In genomic region chr4:117884146-117884545, GRCm38 (mm10) we compare ENCODE assay signal across 11 mouse cellular contexts. TPM values are rescaled to one million over a fixed set of nuclear protein-coding genes. Genes with fewer than 3 reads are reported as not detected.
A peak's percentile ranks its signal among the peaks of the same experiment; 100 is the strongest.
DNase-seq lines count a peak whose midpoint lies in the region; ATAC-seq and TF ChIP-seq lines count a peak whose summit lies in the region.
"Had no signal": no experiment of that assay in that cellular context is flagged by ENCODE, and none has a peak within 500 bp of the region (broad histone marks: within the 10 kb centered on the region; RNA-seq: fewer than 3 reads in every experiment).

No protein-coding gene starts in this region.

- H3K4me1 ChIP-seq in kidney, embryonic 16.5 days (ENCODE audit: insufficient read depth, low read length): peaks cover 28% of the 10 kb centered on the region
- no peaks in the 10 kb centered on the region; the same call in 1 of the 2 replicates for H3K4me1 ChIP-seq in embryonic fibroblast, embryonic 13.5 days (ENCODE audit: control insufficient read depth, insufficient read depth, low read length)
- peaks cover 25% of the 10 kb centered on the region for H3K4me1 ChIP-seq in intestine, embryonic 16.5 days (ENCODE audit: control insufficient read depth, insufficient read depth, low read length)
- peaks cover 40% of the 10 kb centered on the region for H3K4me1 ChIP-seq in neural tube, embryonic 12.5 days

- no peak overlapping the region for H3K27ac ChIP-seq in kidney, embryonic 16.5 days (ENCODE audit: low read length)
- no peak overlapping the region for H3K27ac ChIP-seq in embryonic fibroblast, embryonic 13.5 days (ENCODE audit: insufficient read depth, low read length)
- H3K27ac ChIP-seq in intestine, embryonic 16.5 days (ENCODE audit: low read length): no peak overlapping the region
- H3K27ac ChIP-seq in neural tube, embryonic 12.5 days: no peak overlapping the region

- H3K36me3 ChIP-seq in kidney, embryonic 16.5 days (ENCODE audit: insufficient read depth, low read length): peaks cover 10% of the 10 kb centered on the region
- H3K36me3 ChIP-seq in intestine, embryonic 16.5 days (ENCODE audit: control insufficient read depth, insufficient read depth, low read length): peaks cover 11% of the 10 kb centered on the region
- H3K36me3 ChIP-seq in neural tube, embryonic 12.5 days: peaks cover 21% of the 10 kb centered on the region

- TF ChIP-seq POLR2A in embryonic fibroblast, embryonic 13.5 days (IDR thresholded peaks at IDR 0.05; ENCODE audit: low read depth, low read length): no peak

- no peak overlapping the region for H3K4me2 ChIP-seq in kidney, embryonic 16.5 days (replicated peaks; ENCODE audit: low read depth, low read length)
- peak overlapping the region; percentile 97 for H3K4me2 ChIP-seq in intestine, embryonic 16.5 days (ENCODE audit: low read depth, low read length)
- peak overlapping the region; percentile 91 for H3K4me2 ChIP-seq in neural tube, embryonic 12.5 days (replicated peaks)

- no peak for TF ChIP-seq CTCF in embryonic fibroblast, embryonic 13.5 days (IDR thresholded peaks at IDR 0.05; ENCODE audit: borderline replicate concordance, insufficient read depth, low read length)

- no peak for ATAC-seq in kidney, embryonic 16.5 days (ENCODE audit: low FRiP score, low TSS enrichment)
- ATAC-seq in intestine, embryonic 16.5 days: no peak
- ATAC-seq in neural tube, embryonic 12.5 days (ENCODE audit: low FRiP score, low read depth): no peak

- no peaks in the 10 kb centered on the region for H3K27me3 ChIP-seq in kidney, embryonic 16.5 days (ENCODE audit: insufficient read depth, low read length)
- H3K27me3 ChIP-seq in intestine, embryonic 16.5 days (replicated peaks; ENCODE audit: control insufficient read depth, insufficient read depth, low read length): no peaks in the 10 kb centered on the region
- no peaks in the 10 kb centered on the region for H3K27me3 ChIP-seq in neural tube, embryonic 12.5 days (replicated peaks)

- peak overlapping the region; percentile 73; the same call in 1 of the 2 replicates for H3K4me3 ChIP-seq in kidney, embryonic 16.5 days (ENCODE audit: low read length)
- H3K4me3 ChIP-seq in embryonic fibroblast, embryonic 13.5 days (ENCODE audit: insufficient read depth, low read length): peak overlapping the region; percentile 59; the same call in 1 of the 2 replicates
- H3K4me3 ChIP-seq in intestine, embryonic 16.5 days (ENCODE audit: low read length): peak overlapping the region; percentile 72
- peak overlapping the region; percentile 90; the same call in 1 of the 2 replicates for H3K4me3 ChIP-seq in neural tube, embryonic 12.5 days

- 92% methylated on average over 1 of the region's 1 CpGs for WGBS in kidney, embryonic 16.5 days
- WGBS in intestine, embryonic 16.5 days: 100% methylated on average over 1 of the region's 1 CpGs
- 100% methylated on average over 1 of the region's 1 CpGs for WGBS in neural tube, embryonic 12.5 days

- no peak for DNase-seq in kidney, postnatal 25 days
- no peak for DNase-seq in left cerebral cortex, adult 9 months (ENCODE audit: low spot score in 2 of 2)
- DNase-seq in adrenal gland, postnatal 14 days: no peak
- DNase-seq in thymus, adult 18-20 months: no peak

- H3K9ac ChIP-seq in kidney, embryonic 16.5 days (replicated peaks; ENCODE audit: low read length): no peak overlapping the region
- peak overlapping the region; percentile 82; the same call in 1 of the 2 replicates for H3K9ac ChIP-seq in intestine, embryonic 16.5 days (ENCODE audit: low read depth, low read length)
- peak overlapping the region; percentile 93; the same call in 1 of the 2 replicates for H3K9ac ChIP-seq in neural tube, embryonic 12.5 days

- H3K9me3 ChIP-seq in kidney, embryonic 16.5 days (ENCODE audit: low read length): no peaks in the 10 kb centered on the region
- H3K9me3 ChIP-seq in intestine, embryonic 16.5 days (ENCODE audit: control insufficient read depth, low read length): no peaks in the 10 kb centered on the region
- no peaks in the 10 kb centered on the region for H3K9me3 ChIP-seq in neural tube, embryonic 12.5 days
- H3K9me3 ChIP-seq: G1E had no signal

RNA-seq across cellular contexts. Expression of gene B4galt2, which starts 0.9 kb away (rescaled TPM):
- polyA plus RNA-seq in kidney, embryonic 16.5 days (2015; fragmentation: Nextera tagmentation; extraction: Ambion mirVana): 18.0 TPM in 2 replicates
- polyA plus RNA-seq in embryonic fibroblast, embryonic 13.5 days (2011; ENCODE audit: insufficient read length, low read depth, missing spikeins): 43.8 and 45.6 TPM in 2 replicates
- polyA plus RNA-seq in intestine, embryonic 16.5 days (2015; fragmentation: Nextera tagmentation; extraction: Ambion mirVana): 10.5 and 11.1 TPM in 2 replicates
- polyA plus RNA-seq in neural tube, embryonic 12.5 days (2016; fragmentation: Nextera tagmentation; extraction: Ambion mirVana): 44.5 and 46.9 TPM in 2 replicates
- total RNA-seq in adrenal gland, postnatal 14 days (2021): 12.6 and 15.1 TPM in 2 replicates
- total RNA-seq: hematopoietic stem cell, adult 5-6 weeks; neutrophil, adult 5-6 weeks had no signal

RNA-seq across cellular contexts. Expression of gene Atp6v0b, which starts 3.0 kb away (rescaled TPM):
- polyA plus RNA-seq in kidney, embryonic 16.5 days (2015; fragmentation: Nextera tagmentation; extraction: Ambion mirVana): 270 and 305 TPM in 2 replicates
- polyA plus RNA-seq in embryonic fibroblast, embryonic 13.5 days (2011; ENCODE audit: insufficient read length, low read depth, missing spikeins): 137 and 146 TPM in 2 replicates
- polyA plus RNA-seq in intestine, embryonic 16.5 days (2015; fragmentation: Nextera tagmentation; extraction: Ambion mirVana): 345 and 371 TPM in 2 replicates
- 308 and 323 TPM in 2 replicates for polyA plus RNA-seq in neural tube, embryonic 12.5 days (2016; fragmentation: Nextera tagmentation; extraction: Ambion mirVana)
- total RNA-seq in adrenal gland, postnatal 14 days (2021): 167 and 172 TPM in 2 replicates

RNA-seq across cellular contexts. Expression of gene Dph2, which starts 7.7 kb away (rescaled TPM):
- polyA plus RNA-seq in kidney, embryonic 16.5 days (2015; fragmentation: Nextera tagmentation; extraction: Ambion mirVana): 22.1 and 22.7 TPM in 2 replicates
- polyA plus RNA-seq in embryonic fibroblast, embryonic 13.5 days (2011; ENCODE audit: insufficient read length, low read depth, missing spikeins): 6.6 and 10.0 TPM in 2 replicates
- 17.1 and 19.4 TPM in 2 replicates for polyA plus RNA-seq in intestine, embryonic 16.5 days (2015; fragmentation: Nextera tagmentation; extraction: Ambion mirVana)
- polyA plus RNA-seq in neural tube, embryonic 12.5 days (2016; fragmentation: Nextera tagmentation; extraction: Ambion mirVana): 23.0 and 27.5 TPM in 2 replicates
- total RNA-seq in adrenal gland, postnatal 14 days (2021): 10.2 and 10.7 TPM in 2 replicates

RNA-seq across cellular contexts. Expression of gene Ccdc24, which starts 11.8 kb away (rescaled TPM):
- polyA plus RNA-seq in kidney, embryonic 16.5 days (2015; fragmentation: Nextera tagmentation; extraction: Ambion mirVana): 1.2 and 2.4 TPM in 2 replicates
- 0.78 and 2.5 TPM in 2 replicates for polyA plus RNA-seq in embryonic fibroblast, embryonic 13.5 days (2011; ENCODE audit: insufficient read length, low read depth, missing spikeins)
- polyA plus RNA-seq in intestine, embryonic 16.5 days (2015; fragmentation: Nextera tagmentation; extraction: Ambion mirVana): 0.66 and 0.86 TPM in 2 replicates
- 1.4 and 2.7 TPM in 2 replicates for polyA plus RNA-seq in neural tube, embryonic 12.5 days (2016; fragmentation: Nextera tagmentation; extraction: Ambion mirVana)
- 0.71 and 0.78 TPM in 2 replicates for total RNA-seq in adrenal gland, postnatal 14 days (2021)
- total RNA-seq: G1E; hematopoietic stem cell, adult 5-6 weeks; neutrophil, adult 5-6 weeks had no signal
- polyA plus RNA-seq: G1E had no signal

RNA-seq across cellular contexts. Expression of gene Ipo13, which starts 30.7 kb away (rescaled TPM):
- polyA plus RNA-seq in kidney, embryonic 16.5 days (2015; fragmentation: Nextera tagmentation; extraction: Ambion mirVana): 52.9 and 53.1 TPM in 2 replicates
- polyA plus RNA-seq in embryonic fibroblast, embryonic 13.5 days (2011; ENCODE audit: insufficient read length, low read depth, missing spikeins): 44.3 and 45.6 TPM in 2 replicates
- 31.1 and 37.4 TPM in 2 replicates for polyA plus RNA-seq in intestine, embryonic 16.5 days (2015; fragmentation: Nextera tagmentation; extraction: Ambion mirVana)
- 65.7 and 68.5 TPM in 2 replicates for polyA plus RNA-seq in neural tube, embryonic 12.5 days (2016; fragmentation: Nextera tagmentation; extraction: Ambion mirVana)
- 43.8 and 46.6 TPM in 2 replicates for total RNA-seq in adrenal gland, postnatal 14 days (2021)
